Mouse (Mus musculus): ENCODE results near the gene Crot. TPM values are rescaled to one million over a fixed set of nuclear protein-coding genes. Genes with fewer than 3 reads are reported as not detected.

The Crot gene
- total and polyA plus RNA-seq, 3 experiments, result 13.4 to 18.2 (median 13.5) TPM

- TF ChIP-seq ZNF384 (IDR thresholded peaks at IDR 0.05; ENCODE audit: low read depth, low read length), result no peak
- TF ChIP-seq RCOR1 (conservative IDR thresholded peaks at IDR 0.05; ENCODE audit: low read depth, low read length), result no peak
- TF ChIP-seq ELF1 (IDR thresholded peaks at IDR 0.05; ENCODE audit: low read depth, low read length), result no peak
- no peak for TF ChIP-seq USF2 (conservative IDR thresholded peaks at IDR 0.05; ENCODE audit: low read depth, low read length)
- TF ChIP-seq ZC3H11A (IDR thresholded peaks at IDR 0.05; ENCODE audit: low read depth, low read length), result no peak
- no peak for TF ChIP-seq NELFE (IDR thresholded peaks at IDR 0.05; ENCODE audit: low read depth, low read length)
- no peak for TF ChIP-seq KAT2A (IDR thresholded peaks at IDR 0.05; ENCODE audit: insufficient replicate concordance, low read length)
- DNase-seq (ENCODE audit: extremely low read depth), result no peak
- dilution Hi-C loops (cut with MboI; ENCODE audit: extremely low pct_ligation_motif_present, extremely low pct_unique_long_range_greater_than_20kb, low sequenced_read_pairs), result no loop called here
- H3K9ac ChIP-seq (ENCODE audit: insufficient read depth, low read depth), result no peak overlapping the region
- no peak overlapping the region for H3K4me2 ChIP-seq (ENCODE audit: insufficient read depth, low read depth, poor library complexity, severe bottlenecking)
- H3K9me3 ChIP-seq (replicated peaks; ENCODE audit: low read length), result peaks cover 4% of the 10 kb centered on the region
- H3K36me3 ChIP-seq (replicated peaks in 1 of 2; ENCODE audit: control insufficient read depth in 1 of 2, insufficient read depth in 1 of 2, low read length in 1 of 2), result no peaks in the 10 kb centered on the region
- H3K27me3 ChIP-seq (replicated peaks), result no peaks in the 10 kb centered on the region
- H3K27ac ChIP-seq (ENCODE audit: insufficient read depth, low read depth), result no peak overlapping the region
- no peak overlapping the region for H3K4me3 ChIP-seq (replicated peaks in 1 of 3; ENCODE audit: low read depth in 2 of 3, low read length in 2 of 3, poor library complexity in 1 of 3)
- no peaks in the 10 kb centered on the region for H3K79me2 ChIP-seq (replicated peaks; ENCODE audit: control insufficient read depth, extremely low read depth, insufficient read depth, poor library complexity, severe bottlenecking)
- H3K4me1 ChIP-seq (ENCODE audit: control insufficient read depth in 1 of 2, insufficient read depth in 2 of 2), result peaks cover 14 to 40% of the 10 kb centered on the region in 2 experiments
- in situ Hi-C loops (cut with MboI; ENCODE audit: low pct_ligation_motif_present, low pct_unique_long_range_greater_than_20kb, low sequenced_read_pairs), result loop anchor here (10.0 kb wide), 1 partner anchor 101 kb away; no protein-coding TSS in a partner anchor
These were observed 48.8 kb upstream of the Crot start for GRCm38 (mm10) chr5:9045904-9046303.

GRCm38 (mm10) chr5:9044821-9045220, 47.7 kb upstream of the Crot start:
- in situ Hi-C loops (cut with MboI; ENCODE audit: low pct_ligation_motif_present, low pct_unique_long_range_greater_than_20kb, low sequenced_read_pairs), result loop anchor here (10.0 kb wide), 1 partner anchor 100 kb away; no protein-coding TSS in a partner anchor
- no peak overlapping the region for H3K27ac ChIP-seq (ENCODE audit: insufficient read depth, low read depth)
- dilution Hi-C loops (cut with MboI; ENCODE audit: extremely low pct_ligation_motif_present, extremely low pct_unique_long_range_greater_than_20kb, low sequenced_read_pairs), result no loop called here
- H3K27me3 ChIP-seq (replicated peaks), result no peaks in the 10 kb centered on the region
- no peak for DNase-seq (ENCODE audit: extremely low read depth)
- H3K36me3 ChIP-seq (replicated peaks in 1 of 2; ENCODE audit: control insufficient read depth in 1 of 2, insufficient read depth in 1 of 2, low read length in 1 of 2), result no peaks in the 10 kb centered on the region
- no peaks in the 10 kb centered on the region for H3K79me2 ChIP-seq (replicated peaks; ENCODE audit: control insufficient read depth, extremely low read depth, insufficient read depth, poor library complexity, severe bottlenecking)
- H3K9me3 ChIP-seq (replicated peaks; ENCODE audit: low read length), result peaks cover 4% of the 10 kb centered on the region
- TF ChIP-seq RCOR1 (conservative IDR thresholded peaks at IDR 0.05; ENCODE audit: low read depth, low read length), result no peak
- TF ChIP-seq POLR2A (IDR thresholded peaks at IDR 0.05; ENCODE audit: low read depth, low read length), result no peak
- no peak for TF ChIP-seq USF2 (conservative IDR thresholded peaks at IDR 0.05; ENCODE audit: low read depth, low read length)
- TF ChIP-seq JUN (IDR thresholded peaks at IDR 0.05; ENCODE audit: insufficient read depth, low read depth, low read length), result no peak
- no peak for TF ChIP-seq E2F4 (IDR thresholded peaks at IDR 0.05; ENCODE audit: insufficient replicate concordance, low read depth, low read length)
- no peak for TF ChIP-seq ZMIZ1 (IDR thresholded peaks at IDR 0.05; ENCODE audit: low read depth, low read length)
- TF ChIP-seq SMC3 (IDR thresholded peaks at IDR 0.05; ENCODE audit: low read depth, low read length), result no peak
- no peak for TF ChIP-seq ZC3H11A (IDR thresholded peaks at IDR 0.05; ENCODE audit: low read depth, low read length)
- TF ChIP-seq ELF1 (IDR thresholded peaks at IDR 0.05; ENCODE audit: low read depth, low read length), result no peak
- TF ChIP-seq MXI1 (IDR thresholded peaks at IDR 0.05; ENCODE audit: low read depth, low read length), result no peak
- TF ChIP-seq JUND (conservative IDR thresholded peaks at IDR 0.05; ENCODE audit: low read depth, low read length), result no peak
- no peak for TF ChIP-seq KAT2A (IDR thresholded peaks at IDR 0.05; ENCODE audit: insufficient replicate concordance, low read length)
- TF ChIP-seq NRF1 (IDR thresholded peaks at IDR 0.05; ENCODE audit: low read depth, low read length), result no peak
- no peak for TF ChIP-seq MAZ (IDR thresholded peaks at IDR 0.05; ENCODE audit: low read depth, low read length)
- no peak for TF ChIP-seq RAD21 (IDR thresholded peaks at IDR 0.05; ENCODE audit: low read depth, low read length)
- TF ChIP-seq EP300 (IDR thresholded peaks at IDR 0.05; ENCODE audit: low read length), result no peak
- no peak overlapping the region for H3K4me3 ChIP-seq (replicated peaks in 1 of 3; ENCODE audit: low read depth in 2 of 3, low read length in 2 of 3, poor library complexity in 1 of 3)
- no peak overlapping the region for H3K4me2 ChIP-seq (ENCODE audit: insufficient read depth, low read depth, poor library complexity, severe bottlenecking)
- no peak overlapping the region for H3K9ac ChIP-seq (ENCODE audit: insufficient read depth, low read depth)
- peaks cover 14 to 40% of the 10 kb centered on the region in 2 experiments for H3K4me1 ChIP-seq (ENCODE audit: control insufficient read depth in 1 of 2, insufficient read depth in 2 of 2)
